Mouse (Mus musculus) G1E-ER4 (cell line): ENCODE measurements at regions not wholly inside any gene's neighbourhood (a gene's known extent, or its start where the extent isn't known, plus 50 kb on each side); places are given as distances from the start of the nearest gene placed in this dataset.

ENCODE experiments used
- GATA1 ChIP-seq: IDR thresholded peaks from one replicate; pipeline ENCODE4 v1.8.0; 2012; ENCODE audit warnings: low read length, inconsistent platforms

GRCm38 (mm10) chr16:93131404-93131803, 305.5 kb upstream of the Runx1 start:
- no peak for TF ChIP-seq GATA1

DNA sequence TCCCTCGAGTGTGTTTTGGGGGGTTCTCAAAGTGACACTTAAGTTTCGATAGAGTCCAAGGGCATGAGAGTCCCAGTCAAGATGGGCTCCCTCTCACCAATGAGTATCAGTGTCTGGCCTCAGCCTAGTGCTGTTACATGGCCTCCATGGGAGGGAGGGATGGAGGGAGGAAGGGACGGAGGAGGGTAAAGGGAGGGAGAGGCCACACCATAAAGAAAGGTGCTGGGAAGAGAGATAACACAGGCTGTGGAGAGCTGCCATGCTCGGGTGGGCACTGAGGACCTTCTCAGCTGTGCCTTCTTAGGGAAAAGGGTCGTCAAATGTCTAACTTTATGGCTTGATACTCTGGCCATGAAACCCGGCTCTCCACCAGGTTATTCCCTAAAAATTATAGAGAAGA, 304.7 kb upstream of the Runx1 start:
- TF ChIP-seq GATA1 = no peak

GRCm38 (mm10) chr16:93123707-93124106, 297.8 kb upstream of the Runx1 start:
- TF ChIP-seq GATA1 = no peak

GRCm38 (mm10) chr16:93116111-93116969, 290.4 kb upstream of the Runx1 start:
- no peak for TF ChIP-seq GATA1

- TF ChIP-seq GATA1 = no peak
Observed at GRCm38 (mm10) chr16:93110912-93111311, 285.0 kb upstream of the Runx1 start.

DNA sequence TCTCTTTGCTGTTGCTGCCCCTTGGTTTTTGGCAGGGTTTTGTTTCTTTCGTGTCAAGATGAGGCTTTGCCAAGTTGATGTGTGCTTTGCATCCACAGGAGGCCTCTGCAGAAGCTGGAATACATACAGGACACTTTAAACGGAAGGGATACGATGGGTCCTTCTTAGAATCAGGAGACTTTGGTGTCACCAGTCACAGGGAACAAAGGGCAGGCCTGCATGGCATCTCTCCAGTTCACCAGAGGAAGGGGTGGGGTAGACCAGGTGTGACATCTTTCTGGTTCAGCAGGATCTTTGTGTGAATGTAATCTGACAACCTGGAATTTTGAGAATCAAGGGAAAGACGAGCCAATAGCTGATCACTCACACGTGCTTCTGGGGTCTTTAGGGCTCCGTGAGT, 284.5 kb upstream of the Runx1 start:
- TF ChIP-seq GATA1 = no peak

- no peak for TF ChIP-seq GATA1
Observed at GRCm38 (mm10) chr16:93109683-93110407, 283.9 kb upstream of the Runx1 start.

DNA sequence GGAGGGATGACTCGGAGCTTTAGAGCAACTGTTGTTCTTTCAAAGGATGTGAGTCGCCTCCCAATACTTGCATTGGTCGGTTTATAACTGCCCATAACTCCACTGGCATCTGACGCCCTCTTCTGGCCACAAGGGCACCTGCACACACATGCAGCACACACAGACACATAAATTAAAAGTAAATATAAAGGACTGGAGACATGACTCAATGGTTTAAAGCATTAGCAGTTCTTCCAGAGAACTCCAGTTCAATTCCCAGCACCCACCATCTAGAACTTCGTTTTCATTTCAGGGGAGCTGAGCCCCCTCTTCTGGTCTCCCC, 281.5 kb upstream of the Runx1 start:
- no peak for TF ChIP-seq GATA1

GRCm38 (mm10) chr16:93106811-93107523, 281.0 kb upstream of the Runx1 start:
- no peak for TF ChIP-seq GATA1

DNA sequence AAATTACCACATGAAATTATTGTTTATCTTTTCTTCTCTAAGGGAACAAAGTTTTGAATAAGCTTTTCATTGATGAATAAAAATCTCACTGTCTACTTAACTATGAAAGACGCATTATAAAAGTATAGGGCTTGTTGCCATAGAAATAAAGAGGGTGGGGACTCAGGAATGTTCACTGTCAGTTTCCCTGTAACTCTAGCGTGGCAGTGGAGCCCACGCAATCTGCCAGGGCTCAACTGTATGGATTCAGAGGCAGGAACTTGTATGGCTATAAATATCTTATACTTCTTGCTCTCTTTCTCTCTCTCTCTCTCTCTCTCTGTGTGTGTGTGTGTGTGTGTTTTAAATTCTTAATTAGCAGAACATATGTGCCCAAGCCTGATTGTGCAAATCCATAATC, 276.2 kb upstream of the Runx1 start:
- TF ChIP-seq GATA1 = no peak

GRCm38 (mm10) chr16:93098057-93098456, 272.1 kb upstream of the Runx1 start:
- TF ChIP-seq GATA1 = no peak

DNA sequence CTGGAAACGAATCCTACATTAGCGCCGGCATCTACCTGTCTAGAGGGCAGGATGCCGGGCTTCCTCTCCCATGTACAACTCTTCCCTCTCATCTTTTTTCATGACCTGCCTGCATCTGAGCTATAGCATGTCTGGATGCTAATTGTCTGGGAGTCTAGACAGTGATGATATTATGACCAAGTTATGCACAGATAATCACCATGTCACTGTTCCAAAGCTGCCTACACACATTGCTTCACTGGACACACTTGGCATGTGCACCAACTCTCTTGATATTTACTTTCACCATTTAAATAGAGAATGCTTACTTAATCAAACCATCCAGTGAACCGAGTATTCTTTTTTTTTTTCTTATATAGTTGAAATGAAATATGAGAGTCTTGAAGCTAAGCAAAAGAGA, 270.2 kb upstream of the Runx1 start:
- no peak for TF ChIP-seq GATA1

DNA sequence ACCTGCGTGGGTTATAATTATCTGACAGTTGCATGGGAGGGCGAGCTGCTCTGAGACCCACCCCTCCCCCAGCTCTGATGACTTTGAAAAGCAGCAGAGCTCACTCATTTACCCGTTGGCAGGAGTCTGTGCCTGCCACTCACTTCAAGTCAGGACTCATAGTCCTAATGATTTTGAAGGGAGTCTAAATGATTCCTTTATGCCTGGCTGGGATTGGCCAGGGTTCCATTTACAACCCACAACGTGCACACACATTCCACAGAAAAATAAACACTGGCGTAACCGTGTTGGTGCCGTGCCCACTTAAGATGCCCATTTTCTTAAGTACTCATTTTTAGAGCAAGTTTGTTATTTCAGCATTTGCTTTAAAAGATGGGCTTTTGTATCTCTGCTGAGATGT, 266.8 kb upstream of the Runx1 start:
- TF ChIP-seq GATA1 = no peak

DNA sequence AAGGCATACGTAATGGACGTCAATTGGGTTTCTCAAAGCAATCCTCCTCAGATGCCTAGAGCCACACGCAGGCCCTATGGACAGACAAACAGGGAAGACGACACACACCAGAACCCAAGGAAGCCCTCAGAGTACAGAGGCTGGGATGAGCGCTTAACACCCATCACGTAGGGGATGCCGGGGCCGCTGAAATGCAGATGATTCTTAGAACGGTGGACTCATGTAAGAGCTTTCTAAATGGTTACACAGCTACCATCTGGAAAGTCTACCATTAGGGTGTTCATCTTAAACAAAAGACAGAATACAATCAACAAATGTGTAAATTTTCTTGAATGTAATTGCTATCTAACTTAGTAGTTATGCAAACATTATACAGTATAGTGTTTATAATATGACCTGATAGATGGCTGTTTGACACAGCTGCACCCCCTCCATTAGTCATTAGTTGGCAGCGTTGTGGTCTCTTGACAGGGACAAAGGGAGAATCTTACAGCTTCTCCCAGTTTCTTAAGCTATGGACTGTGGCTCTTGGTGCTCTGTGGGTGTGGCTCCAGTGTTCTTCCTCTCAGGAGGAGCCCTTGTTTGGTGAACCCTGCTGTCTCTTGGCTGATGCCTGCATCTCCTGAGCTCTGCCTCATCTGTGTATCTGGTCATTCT, 259.4 kb upstream of the Runx1 start:
- TF ChIP-seq GATA1 = no peak

GRCm38 (mm10) chr16:93083756-93084155, 257.8 kb upstream of the Runx1 start:
- no peak for TF ChIP-seq GATA1

DNA sequence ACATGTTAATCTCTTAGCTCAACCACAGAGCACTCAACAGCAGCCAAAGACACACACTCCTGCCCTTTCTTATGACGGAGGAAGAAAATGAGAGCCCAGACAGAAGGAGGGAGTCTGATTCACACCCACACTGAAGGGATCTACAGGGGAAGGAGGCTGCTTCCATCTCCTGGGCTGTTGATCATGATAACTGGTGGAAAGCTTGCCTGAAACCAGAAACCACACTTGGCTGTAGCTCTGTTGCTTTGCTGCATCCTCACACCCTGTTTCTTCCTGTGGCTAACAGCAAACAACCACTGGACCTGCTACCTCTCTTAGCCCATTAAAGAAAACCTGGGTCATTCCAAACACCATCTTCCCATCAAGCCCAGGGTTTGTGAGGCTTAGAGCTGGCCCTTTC, 257.2 kb upstream of the Runx1 start:
- TF ChIP-seq GATA1 = no peak
